Mouse (Mus musculus) hindbrain, embryonic 10.5 days (tissue): ENCODE data around the gene Zfp697. TPM values are rescaled to one million over a fixed set of nuclear protein-coding genes. Genes with fewer than 3 reads are reported as not detected.
"Not testable (repeated sequence)": the region's sequence is repeated elsewhere in the genome, so short reads cannot be mapped to it uniquely, and the experiment has no call there.

Source experiments
- DNase-seq: peaks from one replicate; pipeline ENCODE4 v3.0.0-alpha.2; 2017; ENCODE audit warnings: low spot score
- H3K27ac ChIP-seq: fragments of 300-500 bp; sonication (generic); 2 replicates; pipeline ENCODE4 v1.5.1; 2016; ENCODE audit warnings: mild to moderate bottlenecking, moderate library complexity
- H3K27me3 ChIP-seq: fragments of 300-500 bp; sonication (generic); 2 replicates; pipeline ENCODE4 v1.6.1; 2016; ENCODE audit warnings: mild to moderate bottlenecking; ENCODE audit not compliant: poor library complexity, insufficient read depth, severe bottlenecking
- H3K36me3 ChIP-seq: fragments of 300-500 bp; sonication (generic); 2 replicates; pipeline ENCODE4 v1.6.1; 2016; ENCODE audit warnings: mild to moderate bottlenecking, moderate library complexity
- H3K4me1 ChIP-seq: fragments of 300-500 bp; sonication (generic); replicated peaks from 2 replicates; pipeline ENCODE4 v1.6.1; 2016; ENCODE audit warnings: mild to moderate bottlenecking
- H3K4me3 ChIP-seq: fragments of 300-500 bp; sonication (generic); 2 replicates; pipeline ENCODE4 v1.5.1; 2016; ENCODE audit warnings: mild to moderate bottlenecking, moderate library complexity
- H3K9me3 ChIP-seq: fragments of 300-500 bp; sonication (generic); 2 replicates; pipeline ENCODE4 v1.6.1; 2016; ENCODE audit warnings: mild to moderate bottlenecking, moderate library complexity
- WGBS: fragments of 180-500 bp; shearing (Covaris S2); methylation state at CpG from one replicate; pipeline ENCODE4 v1.1.7; 2016; 5-methylcytosine and 5-hydroxymethylcytosine counted together
- polyA plus RNA-seq: library from polyadenylated mRNA; unstranded; fragments of >200 nt; fragmentation: Nextera tagmentation; extraction: Ambion mirVana; gene quantifications from 2 replicates; pipeline ENCODE4 v1.2.1, GENCODE M21; 2016

Zfp697 gene
- polyA plus RNA-seq, 1 experiment from 2014 or later: 8.0 TPM

DNA sequence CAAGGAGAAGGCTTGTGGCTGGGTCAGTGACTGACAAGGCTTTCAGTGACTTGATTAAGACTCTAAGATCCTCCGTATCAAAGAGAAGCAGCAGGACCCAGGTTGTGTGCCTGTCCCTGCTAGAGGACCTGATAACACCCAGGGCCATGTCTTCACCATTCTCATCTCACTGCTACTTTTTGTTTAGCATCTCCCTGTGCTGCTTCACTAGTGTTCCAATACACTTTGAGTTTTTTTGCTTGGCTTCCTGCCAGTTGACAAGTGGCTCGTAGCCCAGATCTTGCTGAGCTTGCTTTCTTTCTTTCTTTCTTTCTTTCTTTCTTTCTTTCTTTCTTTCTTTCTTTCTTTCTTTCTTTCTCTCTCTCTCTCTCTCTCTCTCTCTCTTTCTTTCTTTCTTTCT, 140.5 kb downstream of the Zfp697 start:
- not testable (repeated sequence) for H3K27ac ChIP-seq, H3K27me3 ChIP-seq, DNase-seq, H3K36me3 ChIP-seq, H3K4me3 ChIP-seq, H3K4me1 ChIP-seq, H3K9me3 ChIP-seq
- WGBS: 100% methylated on average over 1 of the region's 2 CpGs

- H3K36me3 ChIP-seq, H3K9me3 ChIP-seq, H3K27ac ChIP-seq, H3K4me3 ChIP-seq, DNase-seq, H3K27me3 ChIP-seq, H3K4me1 ChIP-seq: not testable (repeated sequence)
- WGBS: no CpG with 5 or more reads among the region's 1 CpGs
Measured at GRCm38 (mm10) chr3:98524552-98524951, 142.3 kb downstream of the Zfp697 start.

- not testable (repeated sequence) for H3K4me3 ChIP-seq, H3K36me3 ChIP-seq, H3K9me3 ChIP-seq, H3K4me1 ChIP-seq, H3K27ac ChIP-seq, H3K27me3 ChIP-seq, DNase-seq
Measured at GRCm38 (mm10) chr3:98524978-98525377, 142.7 kb downstream of the Zfp697 start.

DNA sequence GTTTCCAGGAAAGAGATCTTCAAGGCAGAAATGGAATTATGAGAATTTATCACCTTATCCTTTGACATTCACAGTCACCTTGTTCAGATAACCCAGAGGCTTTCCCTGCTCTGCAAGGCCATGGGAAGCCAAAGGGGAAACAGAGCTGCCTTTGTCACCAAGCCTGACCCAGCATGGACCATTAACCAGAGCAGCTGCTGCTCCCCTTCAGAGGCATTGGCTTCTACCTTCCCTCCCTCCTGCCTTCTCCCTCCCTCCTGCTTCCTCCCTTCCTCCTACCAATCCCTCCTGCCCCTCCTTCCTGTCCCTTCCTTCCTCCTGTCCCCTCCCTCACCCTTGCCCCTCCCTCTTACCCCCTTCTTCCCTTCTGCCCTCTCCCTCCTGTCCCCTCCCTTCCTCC, 165.4 kb downstream of the Zfp697 start:
- H3K27me3 ChIP-seq, H3K4me3 ChIP-seq, H3K4me1 ChIP-seq, H3K36me3 ChIP-seq, H3K27ac ChIP-seq, DNase-seq, H3K9me3 ChIP-seq: not testable (repeated sequence)

DNA sequence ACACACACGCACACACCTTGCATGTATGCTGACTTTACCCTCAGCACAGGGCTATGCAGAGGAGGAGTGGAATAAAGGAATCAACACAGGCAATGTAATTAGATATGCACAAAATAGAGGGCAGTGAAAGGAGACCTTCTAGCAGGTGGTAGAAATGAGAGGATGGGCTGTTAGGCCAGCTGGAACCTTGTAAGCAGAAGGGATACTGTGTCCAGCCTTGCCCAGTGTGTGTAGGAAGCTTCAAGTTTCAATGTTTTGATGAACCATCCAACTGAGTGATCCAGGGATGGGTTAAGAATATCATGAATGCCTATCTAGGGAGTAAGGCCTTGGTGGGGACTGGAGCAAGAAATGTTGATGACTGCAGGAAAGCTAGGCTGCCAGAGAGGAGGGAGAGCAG, 166.2 kb downstream of the Zfp697 start:
- H3K4me3 ChIP-seq, H3K9me3 ChIP-seq, H3K27me3 ChIP-seq, H3K4me1 ChIP-seq, H3K27ac ChIP-seq, H3K36me3 ChIP-seq, DNase-seq: not testable (repeated sequence)
- 80% methylated on average over 1 of the region's 1 CpGs for WGBS

GRCm38 (mm10) chr3:98550215-98550614, 168.0 kb downstream of the Zfp697 start:
- H3K27ac ChIP-seq, H3K36me3 ChIP-seq, H3K27me3 ChIP-seq, H3K4me3 ChIP-seq, DNase-seq, H3K9me3 ChIP-seq, H3K4me1 ChIP-seq: not testable (repeated sequence)
- no CpG with 5 or more reads among the region's 2 CpGs for WGBS

DNA sequence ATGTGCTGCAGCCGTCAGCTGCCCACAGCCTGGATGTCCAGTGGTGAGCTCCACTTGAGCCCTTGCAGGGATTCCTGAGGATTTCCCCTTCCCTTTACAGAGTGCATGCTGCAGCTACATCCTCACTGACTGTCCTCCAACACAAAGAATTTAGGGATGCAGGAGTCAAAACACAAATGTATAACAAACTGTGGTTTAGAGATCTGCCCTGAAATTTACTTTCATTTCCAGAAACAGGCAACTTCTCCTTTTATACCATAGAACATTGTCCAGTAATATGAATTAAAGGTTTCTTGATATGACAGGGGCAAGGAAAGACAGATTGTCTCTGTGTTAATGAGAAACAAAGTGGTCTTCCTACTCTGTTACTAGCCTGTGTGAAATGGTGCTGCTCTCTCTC, 168.6 kb downstream of the Zfp697 start:
- not testable (repeated sequence) for H3K4me1 ChIP-seq, H3K27ac ChIP-seq, H3K36me3 ChIP-seq, DNase-seq, H3K9me3 ChIP-seq, H3K27me3 ChIP-seq, H3K4me3 ChIP-seq
- no CpG with 5 or more reads among the region's 1 CpGs for WGBS

- not testable (repeated sequence) for H3K9me3 ChIP-seq, H3K27me3 ChIP-seq, H3K4me3 ChIP-seq, DNase-seq, H3K4me1 ChIP-seq, H3K27ac ChIP-seq, H3K36me3 ChIP-seq
- no CpG with 5 or more reads among the region's 5 CpGs for WGBS
Measured at GRCm38 (mm10) chr3:98560711-98561110, 178.4 kb downstream of the Zfp697 start.

GRCm38 (mm10) chr3:98563831-98564230, 181.6 kb downstream of the Zfp697 start:
- H3K27me3 ChIP-seq, H3K4me1 ChIP-seq, H3K4me3 ChIP-seq, H3K9me3 ChIP-seq, H3K36me3 ChIP-seq, H3K27ac ChIP-seq, DNase-seq: not testable (repeated sequence)
- WGBS: no CpG with 5 or more reads among the region's 2 CpGs

GRCm38 (mm10) chr3:98564894-98565293, 182.6 kb downstream of the Zfp697 start:
- not testable (repeated sequence) for H3K27ac ChIP-seq, H3K9me3 ChIP-seq, DNase-seq, H3K4me3 ChIP-seq, H3K4me1 ChIP-seq, H3K27me3 ChIP-seq, H3K36me3 ChIP-seq
- WGBS: no CpG with 5 or more reads among the region's 3 CpGs

DNA sequence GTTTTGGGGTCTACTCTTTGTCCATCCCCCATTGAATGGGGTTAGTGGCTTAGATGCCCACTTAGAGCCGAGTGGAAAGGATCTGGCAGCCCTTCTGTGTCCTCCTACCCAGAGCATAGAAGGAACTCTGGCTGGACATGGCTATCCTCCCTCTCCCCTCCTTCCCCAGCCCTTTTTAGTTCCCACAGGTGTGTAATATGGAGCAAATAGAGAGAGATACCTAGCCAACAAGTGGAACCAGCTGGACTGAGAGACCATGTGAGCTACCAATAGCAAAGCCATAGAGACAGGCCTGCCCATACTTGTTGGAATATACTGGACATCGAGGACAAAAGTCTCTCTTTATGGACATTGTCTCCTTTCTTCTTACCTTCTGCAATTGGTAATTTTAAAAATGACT, 185.5 kb downstream of the Zfp697 start:
- not testable (repeated sequence) for DNase-seq, H3K27ac ChIP-seq, H3K4me3 ChIP-seq, H3K4me1 ChIP-seq, H3K27me3 ChIP-seq, H3K36me3 ChIP-seq, H3K9me3 ChIP-seq
- WGBS: 93% methylated on average over 2 of the region's 2 CpGs

GRCm38 (mm10) chr3:98581024-98581423, 198.8 kb downstream of the Zfp697 start:
- H3K4me3 ChIP-seq, H3K36me3 ChIP-seq, H3K4me1 ChIP-seq, H3K9me3 ChIP-seq, H3K27ac ChIP-seq, DNase-seq, H3K27me3 ChIP-seq: not testable (repeated sequence)
- 100% methylated on average over 1 of the region's 1 CpGs for WGBS

GRCm38 (mm10) chr3:98582202-98582601, 199.9 kb downstream of the Zfp697 start:
- not testable (repeated sequence) for H3K4me3 ChIP-seq, H3K9me3 ChIP-seq, H3K36me3 ChIP-seq, H3K27me3 ChIP-seq, DNase-seq, H3K27ac ChIP-seq, H3K4me1 ChIP-seq
- no CpG with 5 or more reads among the region's 1 CpGs for WGBS

GRCm38 (mm10) chr3:98582622-98583021, 200.4 kb downstream of the Zfp697 start:
- H3K27me3 ChIP-seq, H3K27ac ChIP-seq, H3K4me3 ChIP-seq, H3K4me1 ChIP-seq, H3K9me3 ChIP-seq, H3K36me3 ChIP-seq, DNase-seq: not testable (repeated sequence)

DNA sequence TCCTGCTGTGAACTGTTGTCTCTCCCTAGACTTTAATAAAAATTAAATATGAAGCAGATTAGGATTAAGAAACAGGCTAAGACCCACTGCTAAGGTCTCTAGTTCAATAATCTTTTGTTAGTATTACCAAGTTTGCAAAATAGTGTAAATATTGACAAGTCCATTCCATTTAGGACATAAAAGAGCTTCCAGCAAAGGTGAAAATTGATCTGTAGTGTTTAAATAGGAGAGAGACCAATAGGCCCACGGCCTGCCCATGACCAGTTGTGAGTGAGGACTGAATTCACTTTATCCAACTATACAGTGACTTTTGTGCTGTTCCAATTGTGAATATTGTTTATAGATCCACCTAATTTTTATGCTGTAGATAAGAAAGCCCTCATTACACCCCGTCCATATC, 205.5 kb downstream of the Zfp697 start:
- Histone ChIP-seq H3K4me3 (no peak overlapping the region), H3K9me3 (no peaks in the 10 kb centered on the region), H3K27ac (no peak overlapping the region), H3K27me3 (no peaks in the 10 kb centered on the region), H3K36me3 (no peaks in the 10 kb centered on the region), H3K4me1 (no peaks in the 10 kb centered on the region)
- 83% methylated on average over 2 of the region's 2 CpGs for WGBS
- DNase-seq: no peak
